In genomic region chr10:83544103-83544479, GRCm38 (mm10) we compare ENCODE assay signal across 8 mouse cellular contexts. TPM values are rescaled to one million over a fixed set of nuclear protein-coding genes. Genes with fewer than 3 reads are reported as not detected.
DNase-seq lines count a peak whose midpoint lies in the region; ATAC-seq and TF ChIP-seq lines count a peak whose summit lies in the region.

No protein-coding gene starts in this region.

- peaks cover 8% of the 10 kb centered on the region for H3K36me3 ChIP-seq in ES-Bruce4 (ENCODE audit: control insufficient read depth, insufficient read depth, low read length, poor library complexity, severe bottlenecking)
- peaks cover 3% of the 10 kb centered on the region; the same call in 1 of the 2 replicates for H3K36me3 ChIP-seq in hindbrain, postnatal 0 days (ENCODE audit: insufficient read depth, low read length)
- H3K36me3 ChIP-seq in megakaryocyte, embryonic 14.5 days (replicated peaks; ENCODE audit: low read length): peaks cover 20% of the 10 kb centered on the region

- H3K9me3 ChIP-seq in ES-Bruce4 (replicated peaks; ENCODE audit: control insufficient read depth, insufficient read depth, low read length, poor library complexity, severe bottlenecking): no peaks in the 10 kb centered on the region
- H3K9me3 ChIP-seq in hindbrain, postnatal 0 days (ENCODE audit: low read length): no peaks in the 10 kb centered on the region
- H3K9me3 ChIP-seq in megakaryocyte, embryonic 14.5 days: 0 out of 2 replicates have a peak, but pooled peaks cover 3% of the 10 kb centered on the region

- peak overlapping the region; percentile 58 for H3K9ac ChIP-seq in ES-Bruce4 (ENCODE audit: low read depth, poor library complexity, severe bottlenecking)
- peak overlapping the region; percentile 89 for H3K9ac ChIP-seq in hindbrain, postnatal 0 days (replicated peaks; ENCODE audit: low read length)

- peak; percentile 50 for DNase-seq in kidney, adult 9 months
- no peak for DNase-seq in kidney, adult 8-10 months
- no peak for DNase-seq in hindbrain, postnatal 0 days (ENCODE audit: low spot score)
- no peak for DNase-seq in layer of hippocampus, adult 18-20 months (ENCODE audit: low spot score in 2 of 2)
- no peak for DNase-seq in left cerebral cortex, adult 11 months (ENCODE audit: low spot score)

- H3K4me2 ChIP-seq in hindbrain, postnatal 0 days (ENCODE audit: low read depth, low read length): peak overlapping the region; percentile 67

- H3K27ac ChIP-seq in ES-Bruce4 (ENCODE audit: insufficient read depth, low read length): no peak overlapping the region
- peak overlapping the region; percentile 99 for H3K27ac ChIP-seq in cortical plate, adult 2 months (ENCODE audit: insufficient read depth, low read length)
- peak overlapping the region; percentile 92 for H3K27ac ChIP-seq in hindbrain, postnatal 0 days

- TF ChIP-seq CTCF in ES-Bruce4 (IDR thresholded peaks at IDR 0.05; ENCODE audit: low read depth, low read length): no peak
- TF ChIP-seq CTCF in cortical plate, adult 2 months (IDR thresholded peaks at IDR 0.05; ENCODE audit: extremely low read depth, insufficient read depth, low read length): no peak
- TF ChIP-seq CTCF in hindbrain, postnatal 0 days (IDR thresholded peaks at IDR 0.05; ENCODE audit: low read depth): no peak

- under 1% methylated on average over 40 of the region's 41 CpGs for WGBS in hindbrain, postnatal 0 days

- peak overlapping the region; percentile 80 for H3K4me3 ChIP-seq in ES-Bruce4 (ENCODE audit: low read depth, low read length)
- H3K4me3 ChIP-seq in cortical plate, adult 2 months (ENCODE audit: insufficient read depth, low read length): peak overlapping the region; percentile 84
- H3K4me3 ChIP-seq in hindbrain, postnatal 0 days (ENCODE audit: low read length): peak overlapping the region; percentile 80
- peak overlapping the region; percentile 99 for H3K4me3 ChIP-seq in megakaryocyte, embryonic 14.5 days (replicated peaks)

- TF ChIP-seq POLR2A in ES-Bruce4 (IDR thresholded peaks at IDR 0.05; ENCODE audit: insufficient read depth, low read length): no peak
- TF ChIP-seq POLR2A in cortical plate, adult 2 months (IDR thresholded peaks at IDR 0.05; ENCODE audit: extremely low read depth, insufficient read depth, low read length): no peak

- H3K4me1 ChIP-seq in ES-Bruce4 (ENCODE audit: control insufficient read depth, insufficient read depth, low read length): no peaks in the 10 kb centered on the region
- no peaks in the 10 kb centered on the region for H3K4me1 ChIP-seq in cortical plate, adult 2 months (ENCODE audit: control insufficient read depth, insufficient read depth, low read length)
- peaks cover 5% of the 10 kb centered on the region; the same call in 1 of the 2 replicates for H3K4me1 ChIP-seq in hindbrain, postnatal 0 days (ENCODE audit: insufficient read depth, low read length)
- peaks cover 19% of the 10 kb centered on the region for H3K4me1 ChIP-seq in megakaryocyte, embryonic 14.5 days

- peak; percentile 94 for ATAC-seq in hindbrain, postnatal 0 days

- no peak for TF ChIP-seq EP300 in ES-Bruce4 (IDR thresholded peaks at IDR 0.05; ENCODE audit: insufficient read depth, low read depth, low read length)

- H3K27me3 ChIP-seq in ES-Bruce4 (ENCODE audit: control insufficient read depth, insufficient read depth, low read length, poor library complexity, severe bottlenecking): no peaks in the 10 kb centered on the region
- H3K27me3 ChIP-seq in hindbrain, postnatal 0 days (ENCODE audit: insufficient read depth, low read length): no peaks in the 10 kb centered on the region
- peaks cover 2% of the 10 kb centered on the region for H3K27me3 ChIP-seq in megakaryocyte, embryonic 14.5 days (replicated peaks)

RNA-seq across cellular contexts. Expression of gene Washc4, which starts 0.5 kb away (rescaled TPM):
- 88.1 and 92.1 TPM in 2 replicates for polyA plus RNA-seq in ES-Bruce4 (2011; ENCODE audit: insufficient read depth, insufficient read length, low read depth, missing spikeins)
- polyA plus RNA-seq in cortical plate, adult 2 months (2012; rRNA removed): 11.8 and 12.9 TPM in 2 replicates
- 13.8 and 18.5 TPM in 2 replicates for total RNA-seq in hindbrain, postnatal 0 days (2014; rRNA removed)
- 17.6 and 22.0 TPM in 2 replicates for polyA plus RNA-seq in hindbrain, postnatal 0 days (2015; fragmentation: Nextera tagmentation; extraction: Ambion mirVana)
- polyA plus RNA-seq in megakaryocyte, embryonic 14.5 days (2012; ENCODE audit: insufficient read depth, low replicate concordance): 0.03 and 0.32 TPM in 2 replicates
- total RNA-seq in layer of hippocampus, adult 18-20 months (2021): 10 to 100 TPM; 26.9 to 30.5 TPM

RNA-seq across cellular contexts. Expression of gene Aldh1l2, which starts 10.2 kb away (rescaled TPM):
- polyA plus RNA-seq in ES-Bruce4 (2011; ENCODE audit: insufficient read depth, insufficient read length, low read depth, missing spikeins): 0.37 and 0.39 TPM in 2 replicates
- polyA plus RNA-seq in cortical plate, adult 2 months (2012; rRNA removed): 1.8 and 2.0 TPM in 2 replicates
- total RNA-seq in hindbrain, postnatal 0 days (2014; rRNA removed): 14.4 and 18.7 TPM in 2 replicates
- polyA plus RNA-seq in hindbrain, postnatal 0 days (2015; fragmentation: Nextera tagmentation; extraction: Ambion mirVana): 7.4 and 9.0 TPM in 2 replicates
- not detected in 2 replicates for polyA plus RNA-seq in megakaryocyte, embryonic 14.5 days (2012; ENCODE audit: insufficient read depth, low replicate concordance)
- total RNA-seq in layer of hippocampus, adult 18-20 months (2021): 1 to 10 TPM; 1.6 to 1.9 TPM
